Mouse (Mus musculus): ENCODE data around the gene Ldhc.

DNA sequence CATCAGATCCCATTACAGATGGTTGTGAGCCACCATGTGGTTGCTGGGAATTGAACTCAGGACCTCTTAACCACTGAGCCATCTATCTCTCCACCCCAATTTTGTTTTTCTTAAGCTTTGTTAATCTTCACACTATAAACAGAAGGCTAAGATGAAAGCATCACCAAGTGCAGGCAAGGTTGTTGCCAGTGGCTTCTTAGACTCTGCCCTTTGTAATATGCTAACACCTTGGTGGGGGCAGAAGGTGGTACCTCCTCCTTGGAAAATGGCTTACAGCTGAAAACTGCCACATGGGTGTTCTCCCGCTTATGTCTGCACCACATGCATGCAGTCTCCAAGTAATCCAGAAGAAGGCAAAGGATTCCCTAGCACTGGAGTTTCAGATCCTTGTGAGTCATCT, 8.3 kb upstream of the Ldhc start:
- TF ChIP-seq POLR2A (IDR thresholded peaks at IDR 0.05; ENCODE audit: low read depth, low read length) = no peak
- TF ChIP-seq CTCF (conservative IDR thresholded peaks at IDR 0.05; ENCODE audit: insufficient read depth, insufficient read length, low read depth, low read length) = no peak
